Mouse (Mus musculus): ENCODE data around the gene Slc12a4. TPM values are rescaled to one million over a fixed set of nuclear protein-coding genes. Genes with fewer than 3 reads are reported as not detected.
A peak's percentile ranks its signal among the peaks of the same experiment; 100 is the strongest.

The Slc12a4 gene
- polyA plus RNA-seq, 1 experiment from 2014 or later: 24.0 TPM

DNA sequence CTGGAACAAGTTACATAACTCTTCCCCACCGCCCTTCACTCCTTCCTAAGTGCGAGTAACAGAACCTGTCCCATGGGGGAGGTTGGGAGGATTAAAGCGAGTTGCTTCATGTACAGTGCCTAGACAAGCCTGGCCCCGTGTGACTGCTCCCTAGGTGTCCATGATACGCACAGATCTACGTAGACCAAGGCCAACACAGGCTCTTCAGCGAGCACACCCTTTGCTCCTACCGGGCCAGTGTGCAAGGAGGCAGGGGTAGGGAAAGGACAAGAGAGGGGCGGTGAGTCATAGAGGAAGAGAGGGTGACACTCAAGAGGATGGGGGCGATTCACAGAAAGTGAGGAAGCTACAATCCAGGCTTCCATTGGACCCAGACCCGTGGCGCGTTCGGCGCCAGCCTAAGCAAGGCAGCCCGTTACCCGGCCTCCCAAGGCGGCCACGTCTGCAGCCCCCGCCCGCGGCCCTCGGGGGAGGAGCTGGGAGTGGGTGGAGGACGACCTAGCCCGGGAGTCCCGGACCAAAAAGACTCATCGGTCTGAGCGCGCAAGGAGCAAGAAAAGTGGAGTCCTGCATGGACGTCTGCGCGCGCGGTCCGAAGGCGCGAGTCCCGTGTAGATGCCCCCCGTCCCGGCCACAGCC, 512 bp downstream of the Slc12a4 start:
- Histone ChIP-seq H3K27ac (peak overlapping the region; percentile 95), H3K4me1 (replicated peaks) (peaks cover 31% of the 10 kb centered on the region), H3K4me3 (replicated peaks) (peak overlapping the region; percentile 78), H3K9me3 (no peaks in the 10 kb centered on the region), H3K36me3 (no peaks in the 10 kb centered on the region), H3K27me3 (replicated peaks) (no peaks in the 10 kb centered on the region), H3K9ac (peak overlapping the region; percentile 86), H3K4me2 (replicated peaks) (peak overlapping the region; percentile 86)
- ATAC-seq: peak; percentile 81
- WGBS: 2% methylated on average over 40 of the region's 40 CpGs

DNA sequence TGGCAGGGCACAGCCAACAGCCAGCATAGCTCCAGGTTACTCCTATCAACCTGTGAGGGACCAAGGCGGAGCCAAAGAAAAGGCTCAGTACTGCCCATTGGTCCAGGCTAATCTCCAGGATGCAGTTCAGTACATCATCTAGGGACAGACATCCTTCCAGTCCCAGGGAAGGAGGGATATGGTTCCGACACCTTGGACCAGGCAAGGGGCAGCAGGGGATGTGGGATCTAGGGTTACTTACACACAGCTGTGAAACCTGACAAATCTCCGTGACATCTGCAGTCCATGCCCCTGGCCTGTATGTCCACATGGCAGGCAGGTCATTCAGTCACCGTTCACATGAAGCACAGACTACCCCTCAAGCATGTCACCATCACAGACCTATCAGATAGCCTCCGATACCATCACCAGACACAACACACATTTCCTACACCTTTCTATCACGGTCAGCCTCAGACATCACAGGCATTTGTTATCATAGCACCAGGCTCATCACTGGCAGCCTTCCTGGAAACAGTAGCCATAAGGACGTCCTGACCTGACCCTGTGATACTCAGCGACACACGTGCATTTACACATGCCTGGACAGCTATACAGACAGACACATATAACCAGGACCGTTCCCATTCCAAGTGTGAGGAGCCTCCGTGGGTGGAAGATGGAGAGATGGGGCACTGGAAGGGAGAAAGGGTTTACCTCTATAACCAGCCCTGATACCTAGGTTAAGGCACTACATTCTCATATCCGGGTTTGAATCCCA, 1.2 kb downstream of the Slc12a4 start:
- Histone ChIP-seq H3K4me2 (replicated peaks) (peak overlapping the region; percentile 86), H3K36me3 (no peaks in the 10 kb centered on the region; the same call in 1 of the 2 replicates), H3K4me1 (replicated peaks) (peaks cover 32% of the 10 kb centered on the region), H3K27ac (no peak overlapping the region), H3K4me3 (replicated peaks) (peak overlapping the region; percentile 78), H3K9me3 (no peaks in the 10 kb centered on the region), H3K27me3 (replicated peaks) (no peaks in the 10 kb centered on the region), H3K9ac (peak overlapping the region; percentile 86)
- 51% methylated on average over 12 of the region's 12 CpGs for WGBS
- no peak; the same call in 1 of the 2 replicates for ATAC-seq

DNA sequence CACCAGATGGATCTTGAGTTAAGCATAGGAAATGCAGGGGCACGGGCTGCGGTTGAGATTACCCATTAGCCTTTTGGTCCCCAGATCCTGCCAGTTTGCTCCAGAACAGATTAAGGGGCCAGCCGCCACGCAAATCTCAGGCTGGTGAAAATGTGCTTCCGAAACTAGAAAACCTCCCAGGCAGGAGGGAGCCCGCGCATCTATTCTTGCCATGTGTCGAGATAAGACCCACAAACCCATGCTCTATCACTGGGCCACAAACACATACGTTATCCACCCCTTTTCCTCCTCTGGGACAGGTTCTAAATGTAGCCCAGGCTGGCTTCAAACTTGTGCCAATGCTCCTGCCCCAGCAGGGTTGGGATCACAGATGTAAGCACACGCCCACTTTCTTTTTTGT, 4.4 kb downstream of the Slc12a4 start:
- H3K4me3 ChIP-seq (replicated peaks): no peak overlapping the region
- ATAC-seq: no peak
- no peaks in the 10 kb centered on the region for H3K27me3 ChIP-seq (replicated peaks)
- 87% methylated on average over 10 of the region's 10 CpGs for WGBS
- no peak overlapping the region for H3K9ac ChIP-seq
- H3K36me3 ChIP-seq: no peaks in the 10 kb centered on the region; the same call in none of the 2 replicates
- no peak overlapping the region for H3K27ac ChIP-seq
- H3K4me2 ChIP-seq (replicated peaks): no peak overlapping the region
- peaks cover 25% of the 10 kb centered on the region for H3K4me1 ChIP-seq (replicated peaks)
- no peaks in the 10 kb centered on the region for H3K9me3 ChIP-seq

DNA sequence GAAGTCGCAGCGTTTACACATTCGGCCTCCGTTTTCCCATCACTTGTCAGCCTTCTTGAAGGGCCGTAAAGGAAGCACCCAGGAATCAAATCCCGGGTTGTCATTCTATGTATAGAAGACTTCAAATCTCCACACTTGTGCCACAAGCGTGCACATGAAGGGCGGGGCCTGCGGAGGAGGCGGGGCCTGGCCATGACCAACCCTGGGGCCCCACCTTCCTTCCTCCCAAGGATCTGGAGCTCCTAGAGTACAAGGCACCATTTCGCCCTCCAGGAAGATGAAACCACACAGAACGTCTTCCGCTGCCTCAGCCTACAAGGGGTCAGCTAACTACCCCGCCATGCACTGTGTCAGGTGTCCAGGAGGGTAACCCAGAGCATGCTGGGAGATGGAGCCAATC, 4.8 kb downstream of the Slc12a4 start:
- Histone ChIP-seq H3K4me2 (replicated peaks) (no peak overlapping the region), H3K9me3 (no peaks in the 10 kb centered on the region), H3K27ac (no peak overlapping the region), H3K27me3 (replicated peaks) (no peaks in the 10 kb centered on the region), H3K4me3 (replicated peaks) (no peak overlapping the region), H3K4me1 (replicated peaks) (peaks cover 23% of the 10 kb centered on the region), H3K36me3 (no peaks in the 10 kb centered on the region; the same call in none of the 2 replicates), H3K9ac (no peak overlapping the region)
- no peak for ATAC-seq
- WGBS: 84% methylated on average over 14 of the region's 14 CpGs

DNA sequence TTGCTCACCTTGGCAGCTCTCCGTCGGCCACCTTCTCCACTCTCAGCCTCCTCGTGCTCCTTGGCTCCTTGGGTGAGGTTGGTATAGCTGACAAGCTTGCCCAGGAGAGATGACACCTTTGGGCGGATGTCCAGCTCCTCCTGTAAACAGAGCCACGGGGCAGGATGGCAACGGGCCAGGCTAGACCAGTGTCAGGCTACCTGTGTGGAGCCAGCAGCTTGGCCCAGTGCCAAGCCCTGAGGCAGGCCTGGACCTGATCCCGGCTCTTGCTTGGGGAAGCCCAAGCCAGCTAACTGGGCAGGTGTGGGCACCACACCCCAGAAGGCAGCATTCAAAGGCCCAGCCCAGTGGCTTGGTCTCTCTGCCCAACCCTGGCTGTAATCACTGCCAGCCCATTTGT, 6.5 kb downstream of the Slc12a4 start:
- Histone ChIP-seq H3K9me3 (no peaks in the 10 kb centered on the region), H3K27ac (no peak overlapping the region), H3K36me3 (no peaks in the 10 kb centered on the region; the same call in none of the 2 replicates), H3K4me3 (replicated peaks) (no peak overlapping the region), H3K4me1 (replicated peaks) (peaks cover 13% of the 10 kb centered on the region), H3K27me3 (replicated peaks) (no peaks in the 10 kb centered on the region), H3K9ac (no peak overlapping the region), H3K4me2 (replicated peaks) (no peak overlapping the region)
- WGBS: 77% methylated on average over 7 of the region's 7 CpGs
- peak; percentile 66; the same call in 1 of the 2 replicates for ATAC-seq

DNA sequence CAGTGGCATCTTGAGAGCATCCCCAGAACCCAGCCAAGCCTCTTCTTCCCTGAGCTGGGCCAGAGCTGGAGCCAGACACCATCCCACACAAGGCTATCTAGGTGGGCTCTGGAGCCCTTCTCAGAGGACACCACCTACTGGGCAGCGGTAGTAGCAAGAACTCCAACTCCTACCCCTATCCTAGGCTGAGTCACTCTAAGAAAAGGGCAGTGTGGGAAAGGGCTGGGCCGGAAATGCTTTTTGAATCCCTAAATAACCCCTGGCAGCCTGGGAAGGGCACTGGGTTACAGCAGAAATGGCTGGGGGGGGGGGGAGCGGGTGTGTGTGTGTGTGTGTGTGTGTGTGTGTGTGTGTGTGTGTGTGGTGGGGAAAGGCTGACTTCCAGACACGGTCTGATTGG, 8.1 kb downstream of the Slc12a4 start:
- Histone ChIP-seq H3K9me3 (no peaks in the 10 kb centered on the region), H3K9ac (no peak overlapping the region), H3K4me1 (replicated peaks) (0 out of 2 replicates have a peak, but pooled peaks cover 2% of the 10 kb centered on the region), H3K27ac (no peak overlapping the region), H3K4me2 (replicated peaks) (no peak overlapping the region), H3K36me3 (peaks cover 6% of the 10 kb centered on the region), H3K4me3 (replicated peaks) (no peak overlapping the region), H3K27me3 (replicated peaks) (no peaks in the 10 kb centered on the region)
- ATAC-seq: no peak
- 69% methylated on average over 4 of the region's 4 CpGs for WGBS

DNA sequence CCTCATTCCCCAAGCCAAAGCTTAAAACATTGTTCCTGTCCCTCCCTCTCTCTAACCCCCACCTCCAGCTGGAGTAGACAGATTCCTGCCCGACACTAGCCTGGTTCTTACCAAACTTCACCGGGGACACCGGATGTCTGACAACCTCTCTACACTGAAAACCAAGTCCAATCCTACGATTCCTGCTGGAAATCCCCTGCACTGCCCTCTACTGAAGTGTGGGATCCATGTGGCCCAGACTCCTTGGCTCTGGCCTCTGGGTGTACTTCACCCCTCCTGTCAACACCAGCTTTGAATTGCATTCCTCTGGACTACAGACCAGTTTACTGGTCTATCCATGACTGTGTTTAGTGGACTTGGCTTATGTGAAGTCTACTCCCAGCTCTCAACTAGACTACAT, 9.3 kb downstream of the Slc12a4 start:
- Histone ChIP-seq H3K36me3 (peaks cover 6% of the 10 kb centered on the region), H3K27ac (no peak overlapping the region), H3K4me3 (replicated peaks) (no peak overlapping the region), H3K27me3 (replicated peaks) (no peaks in the 10 kb centered on the region), H3K9me3 (no peaks in the 10 kb centered on the region), H3K4me1 (replicated peaks) (0 out of 2 replicates have a peak, but pooled peaks cover 2% of the 10 kb centered on the region), H3K9ac (no peak overlapping the region), H3K4me2 (replicated peaks) (no peak overlapping the region)
- ATAC-seq: no peak
- WGBS: 93% methylated on average over 4 of the region's 4 CpGs

DNA sequence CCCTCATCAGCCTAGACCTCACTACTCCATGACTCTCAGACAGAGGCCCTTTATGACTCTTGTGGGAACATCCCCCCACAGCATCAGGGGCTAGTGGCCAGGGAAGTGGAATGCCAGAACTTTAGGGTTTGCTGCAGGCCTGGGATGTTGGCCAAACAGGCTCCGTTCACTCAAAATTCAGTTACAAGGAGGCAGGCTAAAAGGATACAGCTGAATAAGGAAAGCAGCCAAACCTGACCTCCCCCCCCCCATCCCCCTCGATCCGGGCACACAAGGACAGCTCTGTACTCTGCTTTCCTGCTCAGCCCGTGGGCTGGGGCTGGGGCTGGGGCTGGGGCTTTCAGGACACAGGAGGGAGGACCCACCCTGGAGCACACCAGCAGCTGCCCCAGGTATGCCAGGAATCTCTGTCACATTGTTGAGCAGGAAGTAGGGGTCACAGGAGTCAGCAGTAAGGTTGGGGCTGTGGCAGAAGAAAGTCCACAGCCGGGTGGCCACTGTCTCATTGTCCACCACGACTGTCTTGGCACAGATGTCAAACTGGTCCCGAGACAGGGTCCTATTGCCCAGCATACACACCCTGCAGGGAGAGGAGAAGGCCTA, 14.7 kb downstream of the Slc12a4 start:
- H3K4me2 ChIP-seq (replicated peaks): no peak overlapping the region
- WGBS: 26% methylated on average over 7 of the region's 7 CpGs
- no peaks in the 10 kb centered on the region for H3K27me3 ChIP-seq (replicated peaks)
- no peak overlapping the region for H3K4me3 ChIP-seq (replicated peaks)
- peaks cover 7% of the 10 kb centered on the region for H3K4me1 ChIP-seq (replicated peaks)
- H3K27ac ChIP-seq: no peak overlapping the region
- no peaks in the 10 kb centered on the region for H3K9me3 ChIP-seq
- H3K9ac ChIP-seq: no peak overlapping the region
- 0 out of 2 replicates have a peak, but pooled peaks have one; percentile 21 for ATAC-seq
- H3K36me3 ChIP-seq: peaks cover 15% of the 10 kb centered on the region; the same call in 1 of the 2 replicates

DNA sequence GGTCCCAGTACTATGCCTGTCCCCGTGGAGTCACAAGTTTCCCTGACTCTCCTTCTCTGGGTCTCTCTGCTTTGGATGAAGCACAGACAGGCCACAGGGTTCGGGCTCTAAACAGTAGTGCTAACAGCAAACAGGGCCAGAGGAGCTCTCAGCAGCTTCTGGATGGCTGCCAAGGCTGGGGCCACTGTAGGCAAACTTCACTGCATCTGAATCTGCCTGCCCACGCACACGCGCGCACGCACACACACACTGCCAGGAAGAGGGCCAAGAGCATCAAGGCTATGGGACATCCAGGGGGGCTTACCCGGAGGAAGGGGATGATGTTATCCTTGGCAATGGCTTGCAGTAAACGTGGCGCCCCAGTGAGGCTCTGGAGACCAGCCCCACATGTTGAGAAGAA, 16.5 kb downstream of the Slc12a4 start:
- H3K27ac ChIP-seq: no peak overlapping the region
- 57% methylated on average over 10 of the region's 10 CpGs for WGBS
- peaks cover 22% of the 10 kb centered on the region; the same call in 1 of the 2 replicates for H3K36me3 ChIP-seq
- H3K4me2 ChIP-seq (replicated peaks): no peak overlapping the region
- H3K27me3 ChIP-seq (replicated peaks): no peaks in the 10 kb centered on the region
- H3K9ac ChIP-seq: no peak overlapping the region
- H3K4me1 ChIP-seq (replicated peaks): peaks cover 7% of the 10 kb centered on the region
- H3K4me3 ChIP-seq (replicated peaks): no peak overlapping the region
- no peaks in the 10 kb centered on the region for H3K9me3 ChIP-seq
- ATAC-seq: peak; percentile 59

DNA sequence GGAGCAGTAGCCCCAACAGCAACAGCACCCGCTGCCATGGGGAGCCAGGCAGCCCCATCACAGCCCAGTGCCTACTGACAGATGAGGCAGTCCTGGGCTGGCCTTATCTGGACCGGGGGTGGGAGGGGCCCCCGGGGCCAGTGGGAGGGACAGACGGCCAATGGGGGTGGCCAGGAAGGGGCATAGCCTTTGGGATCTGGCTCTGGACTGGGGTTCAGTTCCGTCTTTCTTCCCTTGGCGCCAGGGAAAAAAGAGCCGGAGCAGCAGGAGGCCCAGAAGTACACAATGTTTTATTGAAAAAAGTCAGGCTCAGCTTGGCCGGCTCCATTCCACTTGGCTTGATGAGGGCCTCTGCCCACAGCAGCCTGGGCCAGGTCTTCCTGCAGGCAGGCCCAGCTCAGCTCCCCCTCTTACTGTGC, 22.6 kb downstream of the Slc12a4 start, which contains the start of gene Lcat:
Gene Lcat, minus strand, starts transcription at position 62 of the 419 bp plus-strand sequence.
- no peak within 1 kb of the TSS for H3K27ac ChIP-seq
- no peak within 1 kb of the TSS for H3K9ac ChIP-seq
- 82% methylated on average over 8 of the region's 8 CpGs for WGBS
- no peaks in the 10 kb centered on the region for H3K9me3 ChIP-seq
- H3K4me1 ChIP-seq (replicated peaks): 0 out of 2 replicates have a peak, but pooled peaks cover under 1% of the 10 kb centered on the region
- peaks cover 10% of the 10 kb centered on the region; the same call in 1 of the 2 replicates for H3K36me3 ChIP-seq
- H3K4me2 ChIP-seq (replicated peaks): no peak within 1 kb of the TSS
- H3K4me3 ChIP-seq (replicated peaks): no peak within 1 kb of the TSS
- H3K27me3 ChIP-seq (replicated peaks): no peaks in the 10 kb centered on the region
- no peak for ATAC-seq

DNA sequence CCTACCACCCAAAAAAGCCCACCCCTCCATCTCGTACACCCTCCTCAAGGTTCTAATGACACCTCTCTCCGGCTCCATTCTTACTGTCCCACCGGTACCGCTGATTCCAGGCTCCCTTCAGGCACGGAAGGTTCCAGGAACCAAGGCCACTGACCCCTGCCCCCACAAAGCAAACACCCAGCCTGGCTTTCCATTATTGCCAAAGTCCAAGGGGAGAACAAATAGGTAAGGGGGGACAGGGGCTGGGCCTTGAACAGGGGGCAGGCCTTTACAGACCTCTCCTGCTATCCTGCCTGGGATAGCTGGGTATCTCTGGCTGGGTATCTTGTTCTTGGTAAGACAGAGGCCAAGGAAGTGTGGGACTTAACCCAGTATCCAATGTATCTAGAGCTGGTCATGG, 23.4 kb downstream of the Slc12a4 start:
- H3K36me3 ChIP-seq: peaks cover 10% of the 10 kb centered on the region; the same call in 1 of the 2 replicates

DNA sequence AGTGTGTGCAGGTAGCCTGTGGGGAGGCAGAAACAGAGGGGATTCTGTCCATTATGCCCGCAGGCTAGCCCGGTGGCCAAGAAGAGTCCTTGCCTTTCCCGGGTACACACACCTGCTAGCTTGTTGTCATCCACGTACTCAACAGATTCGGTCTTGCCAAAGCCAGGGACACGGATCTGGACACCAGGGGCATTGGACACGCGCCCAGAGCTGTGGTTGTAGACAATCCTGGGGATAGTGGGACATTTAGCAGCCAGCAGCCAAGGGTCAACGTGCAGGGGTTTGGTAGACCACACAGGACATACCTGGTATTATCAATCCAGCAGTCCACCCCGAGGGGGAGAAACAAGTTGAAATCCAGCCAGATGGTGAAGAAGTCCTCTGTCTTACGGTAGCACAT, 23.9 kb downstream of the Slc12a4 start:
- H3K36me3 ChIP-seq: peaks cover 10% of the 10 kb centered on the region; the same call in 1 of the 2 replicates
- H3K4me3 ChIP-seq (replicated peaks): no peak overlapping the region
- no peak overlapping the region for H3K4me2 ChIP-seq (replicated peaks)
- no peak overlapping the region for H3K27ac ChIP-seq
- H3K9ac ChIP-seq: no peak overlapping the region
- no peaks in the 10 kb centered on the region for H3K27me3 ChIP-seq (replicated peaks)
- WGBS: 90% methylated on average over 11 of the region's 11 CpGs
- no peak for ATAC-seq
- no peaks in the 10 kb centered on the region for H3K9me3 ChIP-seq
- H3K4me1 ChIP-seq (replicated peaks): 0 out of 2 replicates have a peak, but pooled peaks cover 4% of the 10 kb centered on the region

More for the DNA sequence above, 23.4 kb downstream of the Slc12a4 start:
- Histone ChIP-seq H3K4me3 (replicated peaks) (no peak overlapping the region), H3K27ac (no peak overlapping the region), H3K9ac (no peak overlapping the region), H3K4me1 (replicated peaks) (0 out of 2 replicates have a peak, but pooled peaks cover 4% of the 10 kb centered on the region), H3K27me3 (replicated peaks) (no peaks in the 10 kb centered on the region), H3K9me3 (no peaks in the 10 kb centered on the region), H3K4me2 (replicated peaks) (no peak overlapping the region)
- WGBS: 92% methylated on average over 5 of the region's 5 CpGs
- no peak for ATAC-seq

Measured in intestine, embryonic 15.5 days (tissue).